Mouse (Mus musculus) liver, embryonic 11.5 days (tissue): Measurements from ENCODE around the gene Tacr2. TPM values are rescaled to one million over a fixed set of nuclear protein-coding genes. Genes with fewer than 3 reads are reported as not detected.

Experiments used
- ATAC-seq: fragments of 200-750 bp; cut with Nextera tagmentation; replicated peaks from 2 replicates; pipeline ENCODE4 v1.8.0; 2017; ENCODE audit warnings: moderate number of reproducible peaks, mild to moderate bottlenecking, moderate TSS enrichment, moderate library complexity; ENCODE audit not compliant: low FRiP score
- DNase-seq: peaks from one replicate; pipeline ENCODE4 v3.0.0-alpha.2; 2017; ENCODE audit warnings: low spot score
- H3K27ac ChIP-seq: fragments of 300-500 bp; sonication (generic); 2 replicates; pipeline ENCODE4 v1.5.1; 2014; ENCODE audit warnings: mild to moderate bottlenecking, low read depth, low read length, control low read depth
- H3K27me3 ChIP-seq: fragments of 300-500 bp; sonication (generic); replicated peaks from 2 replicates; pipeline ENCODE4 v1.6.1; 2014; ENCODE audit warnings: low read length, mixed read lengths; ENCODE audit not compliant: control insufficient read depth, insufficient read depth
- H3K36me3 ChIP-seq: fragments of 300-500 bp; sonication (generic); 2 replicates; pipeline ENCODE4 v1.6.1; 2014; ENCODE audit warnings: mild to moderate bottlenecking, low read length, moderate library complexity, mixed read lengths; ENCODE audit not compliant: control insufficient read depth, insufficient read depth
- H3K4me1 ChIP-seq: fragments of 300-500 bp; sonication (generic); replicated peaks from 2 replicates; pipeline ENCODE4 v1.6.1; 2014; ENCODE audit warnings: low read length, mixed read lengths; ENCODE audit not compliant: control insufficient read depth, insufficient read depth
- H3K4me2 ChIP-seq: fragments of 300-500 bp; sonication (generic); 2 replicates; pipeline ENCODE4 v1.6.1; 2014; ENCODE audit warnings: mild to moderate bottlenecking, control low read depth, moderate library complexity
- H3K4me3 ChIP-seq: fragments of 300-500 bp; sonication (generic); 2 replicates; pipeline ENCODE4 v1.5.1; 2014; ENCODE audit warnings: low read depth, low read length, control low read depth
- H3K9ac ChIP-seq: fragments of 300-500 bp; sonication (generic); 2 replicates; pipeline ENCODE4 v1.6.1; 2014; ENCODE audit warnings: low read depth, low read length, control low read depth
- H3K9me3 ChIP-seq: fragments of 300-500 bp; sonication (generic); 2 replicates; pipeline ENCODE4 v1.6.1; 2016; ENCODE audit warnings: low read length, inconsistent platforms, mixed read lengths; ENCODE audit not compliant: control insufficient read depth
- WGBS: fragments of 180-500 bp; shearing (Covaris S2); extraction: QIAGEN DNeasy Blood & Tissue Kit; methylation state at CpG from one replicate; pipeline ENCODE4 v1.1.7; 2014; 5-methylcytosine and 5-hydroxymethylcytosine counted together
- polyA plus RNA-seq: library from polyadenylated mRNA; unstranded; fragments of >200 nt; fragmentation: Nextera tagmentation; extraction: Ambion mirVana; gene quantifications from 2 replicates; pipeline ENCODE4 v1.2.1, GENCODE M21; 2014

The Tacr2 gene
- polyA plus RNA-seq, 1 experiment from 2014 or later, result not detected

- DNase-seq (peak; percentile 96), ATAC-seq (peak; percentile 88)
- H3K27ac ChIP-seq, result no peak within 1 kb of the TSS
- H3K9me3 ChIP-seq, result no peaks in the 10 kb centered on the region
- H3K9ac ChIP-seq, result peak within 1 kb of the TSS; percentile 64
- peaks cover 19% of the 10 kb centered on the region for H3K4me1 ChIP-seq
- no peaks in the 10 kb centered on the region for H3K36me3 ChIP-seq
- H3K27me3 ChIP-seq, result peaks cover 5% of the 10 kb centered on the region; the same call in 1 of the 2 replicates
- 2% methylated on average over 59 of the region's 59 CpGs for WGBS
- peak within 1 kb of the TSS; percentile 92 for H3K4me2 ChIP-seq
- peak within 1 kb of the TSS; percentile 68 for H3K4me3 ChIP-seq
These were observed 21.4 kb upstream of the Tacr2 start, which contains the start of gene Tspan15 for GRCm38 (mm10) chr10:62230708-62231394. Gene Tspan15 (minus strand): TSS chr10:62231251.

- H3K36me3 ChIP-seq, result no peaks in the 10 kb centered on the region
- 3% methylated on average over 13 of the region's 13 CpGs for WGBS
- H3K27ac ChIP-seq, result no peak overlapping the region
- peak overlapping the region; percentile 31; the same call in 1 of the 2 replicates for H3K9ac ChIP-seq
- peaks cover 5% of the 10 kb centered on the region; the same call in 1 of the 2 replicates for H3K27me3 ChIP-seq
- peak overlapping the region; percentile 92 for H3K4me2 ChIP-seq
- peak overlapping the region; percentile 68 for H3K4me3 ChIP-seq
- no peak for ATAC-seq
- DNase-seq, result no peak
- peaks cover 19% of the 10 kb centered on the region for H3K4me1 ChIP-seq
- no peaks in the 10 kb centered on the region for H3K9me3 ChIP-seq
These were observed 20.9 kb upstream of the Tacr2 start for GRCm38 (mm10) chr10:62231395-62231732.

- no peaks in the 10 kb centered on the region for H3K9me3 ChIP-seq
- ATAC-seq (no peak), DNase-seq (no peak)
- no peak overlapping the region for H3K4me3 ChIP-seq
- H3K4me1 ChIP-seq, result peaks cover 19% of the 10 kb centered on the region
- WGBS, result 77% methylated on average over 3 of the region's 3 CpGs
- H3K4me2 ChIP-seq, result peak overlapping the region; percentile 92
- no peak overlapping the region for H3K9ac ChIP-seq
- no peak overlapping the region for H3K27ac ChIP-seq
- peaks cover 5% of the 10 kb centered on the region; the same call in 1 of the 2 replicates for H3K27me3 ChIP-seq
- no peaks in the 10 kb centered on the region for H3K36me3 ChIP-seq
These were observed 20.4 kb upstream of the Tacr2 start for GRCm38 (mm10) chr10:62231811-62232210.

- Histone ChIP-seq H3K36me3 (no peaks in the 10 kb centered on the region), H3K9ac (no peak overlapping the region), H3K4me3 (no peak overlapping the region), H3K4me1 (0 out of 2 replicates have a peak, but pooled peaks cover 9% of the 10 kb centered on the region), H3K4me2 (no peak overlapping the region), H3K27me3 (no peaks in the 10 kb centered on the region), H3K9me3 (no peaks in the 10 kb centered on the region), H3K27ac (no peak overlapping the region)
- 86% methylated on average over 6 of the region's 6 CpGs for WGBS
- no peak for DNase-seq
- no peak for ATAC-seq
These were observed 16.1 kb upstream of the Tacr2 start for GRCm38 (mm10) chr10:62236165-62236564.

GRCm38 (mm10) chr10:62237205-62237604 is 15.0 kb upstream of the Tacr2 start:
- DNase-seq (no peak), ATAC-seq (peak; percentile 97)
- peak overlapping the region; percentile 84 for H3K27ac ChIP-seq
- WGBS, result 59% methylated on average over 10 of the region's 10 CpGs
- H3K4me1 ChIP-seq, result 0 out of 2 replicates have a peak, but pooled peaks cover 5% of the 10 kb centered on the region
- H3K27me3 ChIP-seq, result no peaks in the 10 kb centered on the region
- H3K9ac ChIP-seq, result peak overlapping the region; percentile 22; the same call in 1 of the 2 replicates
- H3K4me2 ChIP-seq, result peak overlapping the region; percentile 31
- H3K9me3 ChIP-seq, result no peaks in the 10 kb centered on the region
- no peak overlapping the region for H3K4me3 ChIP-seq
- H3K36me3 ChIP-seq, result no peaks in the 10 kb centered on the region

GRCm38 (mm10) chr10:62238688-62239087 is 13.6 kb upstream of the Tacr2 start:
- Histone ChIP-seq H3K9ac (no peak overlapping the region), H3K9me3 (no peaks in the 10 kb centered on the region), H3K4me3 (no peak overlapping the region), H3K4me1 (0 out of 2 replicates have a peak, but pooled peaks cover 5% of the 10 kb centered on the region), H3K27me3 (no peaks in the 10 kb centered on the region), H3K4me2 (no peak overlapping the region), H3K36me3 (no peaks in the 10 kb centered on the region), H3K27ac (no peak overlapping the region)
- WGBS, result 86% methylated on average over 3 of the region's 3 CpGs
- ATAC-seq, result no peak
- no peak for DNase-seq

- Histone ChIP-seq H3K4me3 (no peak overlapping the region), H3K9me3 (no peaks in the 10 kb centered on the region), H3K9ac (no peak overlapping the region), H3K27me3 (no peaks in the 10 kb centered on the region), H3K4me2 (no peak overlapping the region), H3K27ac (no peak overlapping the region), H3K4me1 (0 out of 2 replicates have a peak, but pooled peaks cover 5% of the 10 kb centered on the region), H3K36me3 (no peaks in the 10 kb centered on the region)
- no peak for ATAC-seq
- DNase-seq, result no peak
- 72% methylated on average over 6 of the region's 6 CpGs for WGBS
These were observed 13.0 kb upstream of the Tacr2 start for GRCm38 (mm10) chr10:62239270-62239669.

- 76% methylated on average over 10 of the region's 10 CpGs for WGBS
- Histone ChIP-seq H3K9ac (no peak overlapping the region), H3K27ac (no peak overlapping the region), H3K4me1 (0 out of 2 replicates have a peak, but pooled peaks cover 5% of the 10 kb centered on the region), H3K4me3 (no peak overlapping the region), H3K36me3 (no peaks in the 10 kb centered on the region), H3K9me3 (no peaks in the 10 kb centered on the region), H3K27me3 (no peaks in the 10 kb centered on the region), H3K4me2 (no peak overlapping the region)
- ATAC-seq (no peak), DNase-seq (no peak)
These were observed 9.9 kb upstream of the Tacr2 start for GRCm38 (mm10) chr10:62242358-62242757.

- Histone ChIP-seq H3K4me2 (no peak overlapping the region), H3K4me3 (no peak overlapping the region), H3K9ac (no peak overlapping the region), H3K4me1 (peaks cover 6% of the 10 kb centered on the region), H3K9me3 (no peaks in the 10 kb centered on the region), H3K36me3 (no peaks in the 10 kb centered on the region), H3K27me3 (no peaks in the 10 kb centered on the region), H3K27ac (no peak overlapping the region)
- DNase-seq (no peak), ATAC-seq (peak; percentile 12; the same call in 1 of the 2 replicates)
- 52% methylated on average over 11 of the region's 13 CpGs for WGBS
These were observed 9.3 kb upstream of the Tacr2 start for GRCm38 (mm10) chr10:62242896-62243295.
